Mouse (Mus musculus): ENCODE measurements around the gene Trf.

GRCm38 (mm10) chr9:103185946-103186345, 44.3 kb downstream of the Trf start:
- TF ChIP-seq CTCF (IDR thresholded peaks at IDR 0.05; ENCODE audit: control insufficient read depth, insufficient read depth, insufficient read length) (no peak), MAX (IDR thresholded peaks at IDR 0.05) (no peak), CEBPB (IDR thresholded peaks at IDR 0.05; ENCODE audit: low read depth) (no peak), FOSL1 (IDR thresholded peaks at IDR 0.05; ENCODE audit: insufficient read depth, low read length, poor library complexity, severe bottlenecking) (no peak)

Measured in C2C12 (cell line).